Mouse (Mus musculus) forebrain, embryonic 15.5 days (tissue): ENCODE data around the gene Tfpi. TPM values are rescaled to one million over a fixed set of nuclear protein-coding genes. Genes with fewer than 3 reads are reported as not detected.

ENCODE experiments used
- ATAC-seq: fragments of 200-750 bp; cut with Nextera tagmentation; replicated peaks from 2 replicates; pipeline ENCODE4 v1.8.0; 2017; ENCODE audit warnings: mild to moderate bottlenecking, moderate TSS enrichment, moderate library complexity
- H3K27ac ChIP-seq: fragments of 300-500 bp; sonication (generic); replicated peaks from 2 replicates; pipeline ENCODE4 v1.5.1; 2015; ENCODE audit warnings: mild to moderate bottlenecking, inconsistent platforms
- H3K27me3 ChIP-seq: fragments of 300-500 bp; sonication (generic); 2 replicates; pipeline ENCODE4 v1.6.1; 2015; ENCODE audit warnings: inconsistent platforms
- H3K36me3 ChIP-seq: fragments of 300-500 bp; sonication (generic); 2 replicates; pipeline ENCODE4 v1.6.1; 2015; ENCODE audit warnings: mild to moderate bottlenecking, inconsistent platforms
- H3K4me1 ChIP-seq: fragments of 300-500 bp; sonication (generic); 2 replicates; pipeline ENCODE4 v1.6.1; 2015; ENCODE audit warnings: inconsistent platforms
- H3K4me2 ChIP-seq: fragments of 300-500 bp; sonication (generic); replicated peaks from 2 replicates; pipeline ENCODE4 v1.6.1; 2015; ENCODE audit warnings: mild to moderate bottlenecking, inconsistent platforms
- H3K4me3 ChIP-seq: fragments of 300-500 bp; sonication (generic); 2 replicates; pipeline ENCODE4 v1.5.1; 2015; ENCODE audit warnings: mild to moderate bottlenecking, inconsistent platforms
- H3K9ac ChIP-seq: fragments of 300-500 bp; sonication (generic); replicated peaks from 2 replicates; pipeline ENCODE4 v1.6.1; 2015; ENCODE audit warnings: mild to moderate bottlenecking, inconsistent platforms
- H3K9me3 ChIP-seq: fragments of 300-500 bp; sonication (generic); 2 replicates; pipeline ENCODE4 v1.6.1; 2016; ENCODE audit warnings: inconsistent platforms
- WGBS: fragments of 180-500 bp; shearing (Covaris S2); methylation state at CpG from one replicate; pipeline ENCODE4 v1.1.7; 2015; ENCODE audit warnings: mixed read lengths; 5-methylcytosine and 5-hydroxymethylcytosine counted together
- polyA plus RNA-seq: library from polyadenylated mRNA; unstranded; fragments of >200 nt; fragmentation: Nextera tagmentation; extraction: Ambion mirVana; gene quantifications from 2 replicates; pipeline ENCODE4 v1.2.1, GENCODE M21; 2015

Tfpi gene
- polyA plus RNA-seq, 1 experiment from 2014 or later, result 9.7 TPM

GRCm38 (mm10) chr2:84464956-84465355 lies 11.6 kb downstream of the Tfpi start:
- Histone ChIP-seq H3K9ac (no peak overlapping the region), H3K4me1 (no peaks in the 10 kb centered on the region), H3K4me2 (no peak overlapping the region), H3K27me3 (no peaks in the 10 kb centered on the region), H3K36me3 (no peaks in the 10 kb centered on the region), H3K9me3 (no peaks in the 10 kb centered on the region), H3K27ac (no peak overlapping the region), H3K4me3 (no peak overlapping the region)
- ATAC-seq, result no peak
- WGBS, result 60% methylated on average over 7 of the region's 7 CpGs

DNA sequence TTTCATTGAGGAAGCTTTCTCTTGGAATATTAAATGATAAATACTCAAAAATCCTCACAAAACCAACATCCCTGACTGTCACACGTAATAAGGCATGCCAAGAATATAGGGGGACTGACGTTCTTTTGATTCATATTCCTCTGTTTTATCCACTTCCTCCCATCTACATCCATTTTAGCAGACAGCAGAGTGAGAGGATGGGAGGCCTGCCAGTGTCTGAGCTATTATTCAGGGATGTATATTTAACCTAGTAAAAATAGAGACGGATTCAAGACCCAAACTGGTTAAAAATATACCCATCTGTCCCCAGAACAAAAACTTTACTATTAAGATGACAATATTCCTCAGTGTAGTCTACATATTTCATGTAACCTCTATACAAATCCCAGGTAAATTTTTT lies 14.2 kb downstream of the Tfpi start:
- H3K4me2 ChIP-seq, result no peak overlapping the region
- H3K36me3 ChIP-seq, result no peaks in the 10 kb centered on the region
- H3K4me1 ChIP-seq, result no peaks in the 10 kb centered on the region
- H3K27ac ChIP-seq, result no peak overlapping the region
- no peak overlapping the region for H3K4me3 ChIP-seq
- H3K27me3 ChIP-seq, result no peaks in the 10 kb centered on the region
- WGBS, result 92% methylated on average over 3 of the region's 3 CpGs
- H3K9me3 ChIP-seq, result no peaks in the 10 kb centered on the region
- H3K9ac ChIP-seq, result no peak overlapping the region
- ATAC-seq, result no peak

DNA sequence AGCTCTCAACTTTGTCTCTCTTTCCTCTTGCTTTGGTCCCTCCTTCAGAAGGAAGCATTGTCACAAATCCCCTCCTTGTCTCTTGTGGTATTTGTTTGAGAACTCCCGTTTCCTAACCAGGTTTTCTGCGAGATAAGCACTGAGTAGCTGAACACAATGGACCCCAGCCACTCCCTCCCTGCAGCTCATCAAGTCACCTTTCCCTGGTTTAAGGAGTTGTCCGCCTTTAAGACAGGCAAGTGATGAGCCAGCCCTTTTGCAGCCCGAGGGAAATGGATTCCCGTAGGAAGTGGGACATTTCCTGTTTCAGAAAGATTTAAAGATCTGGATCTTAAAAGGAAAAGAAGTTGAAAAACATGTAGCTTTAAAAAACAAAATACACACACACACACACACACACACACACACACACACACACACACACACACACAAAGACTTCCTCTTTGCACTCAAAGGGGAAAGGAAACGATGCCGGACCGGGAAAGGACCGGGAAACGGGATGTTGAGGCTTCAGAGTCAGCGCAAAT lies 16.9 kb downstream of the Tfpi start:
- ATAC-seq, result no peak
- WGBS, result 59% methylated on average over 11 of the region's 11 CpGs
- H3K4me2 ChIP-seq, result no peak overlapping the region
- no peak overlapping the region for H3K27ac ChIP-seq
- no peaks in the 10 kb centered on the region for H3K36me3 ChIP-seq
- no peaks in the 10 kb centered on the region for H3K27me3 ChIP-seq
- no peaks in the 10 kb centered on the region for H3K9me3 ChIP-seq
- H3K4me1 ChIP-seq, result no peaks in the 10 kb centered on the region
- no peak overlapping the region for H3K4me3 ChIP-seq
- no peak overlapping the region for H3K9ac ChIP-seq

DNA sequence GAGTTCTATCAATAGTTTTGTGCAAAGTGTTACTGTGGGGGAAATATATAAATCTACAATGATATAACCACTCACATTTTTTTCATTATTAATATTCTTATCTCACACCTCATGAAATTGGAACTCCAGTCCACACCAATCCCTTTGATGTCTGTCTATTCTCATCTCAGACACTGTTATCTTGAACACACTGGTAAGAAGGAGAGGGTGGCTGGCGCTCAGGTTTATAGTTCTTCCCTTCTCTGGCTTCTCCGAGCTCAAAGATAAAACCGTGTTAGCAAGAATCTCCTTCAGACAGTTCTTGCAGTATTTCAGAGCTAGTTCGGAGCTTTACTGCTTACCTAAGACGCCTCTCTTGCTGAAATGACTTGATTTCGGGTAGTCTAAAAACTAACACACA lies 19.4 kb downstream of the Tfpi start:
- Histone ChIP-seq H3K36me3 (no peaks in the 10 kb centered on the region), H3K4me1 (no peaks in the 10 kb centered on the region), H3K27ac (no peak overlapping the region), H3K4me3 (no peak overlapping the region), H3K27me3 (no peaks in the 10 kb centered on the region), H3K4me2 (no peak overlapping the region), H3K9me3 (no peaks in the 10 kb centered on the region), H3K9ac (no peak overlapping the region)
- WGBS, result 86% methylated on average over 6 of the region's 6 CpGs
- ATAC-seq, result no peak

DNA sequence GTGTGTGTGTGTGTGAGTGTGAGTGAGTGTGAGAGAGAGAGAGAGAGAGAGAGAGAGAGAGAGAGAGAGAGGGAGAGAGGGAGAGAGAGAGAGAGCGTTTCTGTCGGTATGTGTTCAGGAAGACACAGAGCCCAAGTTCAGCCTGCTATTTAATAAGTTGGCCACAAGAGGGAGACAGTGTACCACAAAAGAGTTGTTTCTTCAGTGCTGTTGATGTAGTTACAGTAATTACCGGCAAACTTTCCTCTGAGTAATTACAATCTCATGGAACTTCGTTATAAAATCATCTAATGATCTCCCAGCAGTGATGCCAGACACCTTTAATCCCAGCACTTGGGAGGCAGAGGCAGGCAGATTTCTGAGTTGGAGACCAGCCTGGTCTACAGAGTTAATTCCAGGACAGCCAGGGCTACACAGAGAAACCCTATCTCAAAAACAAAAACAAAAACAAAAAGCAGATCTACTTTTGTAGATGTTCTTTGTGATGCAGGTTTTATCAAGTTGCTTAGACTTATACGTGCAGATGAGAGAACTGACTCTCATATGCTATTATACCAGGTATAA lies 21.3 kb downstream of the Tfpi start:
- Histone ChIP-seq H3K9ac (no peak overlapping the region), H3K4me2 (no peak overlapping the region), H3K36me3 (no peaks in the 10 kb centered on the region), H3K27ac (no peak overlapping the region), H3K4me3 (no peak overlapping the region), H3K27me3 (no peaks in the 10 kb centered on the region), H3K9me3 (no peaks in the 10 kb centered on the region), H3K4me1 (no peaks in the 10 kb centered on the region)
- peak; percentile 76 for ATAC-seq
- 5% methylated on average over 5 of the region's 5 CpGs for WGBS

GRCm38 (mm10) chr2:84454551-84455235 lies 21.9 kb downstream of the Tfpi start:
- 63% methylated on average over 10 of the region's 10 CpGs for WGBS
- no peak overlapping the region for H3K4me2 ChIP-seq
- no peak overlapping the region for H3K9ac ChIP-seq
- H3K36me3 ChIP-seq, result no peaks in the 10 kb centered on the region
- no peaks in the 10 kb centered on the region for H3K27me3 ChIP-seq
- H3K4me1 ChIP-seq, result no peaks in the 10 kb centered on the region
- peak; percentile 65; the same call in 1 of the 2 replicates for ATAC-seq
- H3K27ac ChIP-seq, result no peak overlapping the region
- H3K9me3 ChIP-seq, result no peaks in the 10 kb centered on the region
- H3K4me3 ChIP-seq, result no peak overlapping the region

DNA sequence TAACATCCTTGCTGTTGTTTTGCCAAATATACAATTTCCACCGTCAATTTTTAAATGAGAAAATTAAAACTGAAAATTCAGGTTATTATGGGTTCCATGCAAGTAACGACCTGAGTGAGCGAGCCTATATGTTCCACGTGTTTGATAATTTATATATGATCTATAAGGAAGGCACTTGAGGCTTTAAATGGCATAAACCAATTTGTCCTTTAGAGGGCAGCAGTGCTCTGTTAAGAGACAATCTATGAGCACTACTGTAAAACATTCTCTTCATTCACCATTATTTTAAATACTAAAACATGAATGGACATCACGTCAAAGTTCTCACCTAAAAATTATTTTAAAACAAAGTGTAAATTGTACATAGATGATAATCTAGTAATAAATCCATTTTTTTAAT lies 22.5 kb downstream of the Tfpi start:
- no peak overlapping the region for H3K9ac ChIP-seq
- H3K4me3 ChIP-seq, result no peak overlapping the region
- H3K4me1 ChIP-seq, result no peaks in the 10 kb centered on the region
- peak; percentile 78 for ATAC-seq
- no peak overlapping the region for H3K4me2 ChIP-seq
- no peak overlapping the region for H3K27ac ChIP-seq
- no peaks in the 10 kb centered on the region for H3K36me3 ChIP-seq
- no peaks in the 10 kb centered on the region for H3K27me3 ChIP-seq
- no peaks in the 10 kb centered on the region for H3K9me3 ChIP-seq
- WGBS, result 13% methylated on average over 5 of the region's 5 CpGs

DNA sequence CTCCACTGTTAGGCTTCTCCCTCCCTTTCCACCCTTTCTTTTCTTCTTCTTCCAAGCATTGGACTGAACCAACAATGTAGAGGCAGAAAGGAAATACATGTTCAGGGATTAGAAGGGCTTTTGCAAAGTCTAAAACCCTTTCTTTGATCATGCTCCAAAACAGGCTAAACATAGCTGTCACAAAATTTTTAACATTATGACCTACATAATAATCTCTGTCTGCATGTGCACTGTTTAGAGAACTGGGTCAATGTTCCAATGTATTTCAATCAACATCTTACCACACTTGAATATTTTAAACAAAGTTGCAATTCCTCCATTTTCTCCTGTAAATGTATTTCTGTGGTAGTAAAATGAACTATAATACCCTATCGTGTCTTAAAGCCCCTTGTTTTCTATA lies 31.1 kb downstream of the Tfpi start:
- Histone ChIP-seq H3K9me3 (no peaks in the 10 kb centered on the region), H3K27me3 (no peaks in the 10 kb centered on the region), H3K9ac (no peak overlapping the region), H3K27ac (no peak overlapping the region), H3K4me3 (no peak overlapping the region), H3K36me3 (no peaks in the 10 kb centered on the region), H3K4me1 (no peaks in the 10 kb centered on the region), H3K4me2 (no peak overlapping the region)
- no peak for ATAC-seq
- WGBS, result 87% methylated on average over 1 of the region's 1 CpGs

DNA sequence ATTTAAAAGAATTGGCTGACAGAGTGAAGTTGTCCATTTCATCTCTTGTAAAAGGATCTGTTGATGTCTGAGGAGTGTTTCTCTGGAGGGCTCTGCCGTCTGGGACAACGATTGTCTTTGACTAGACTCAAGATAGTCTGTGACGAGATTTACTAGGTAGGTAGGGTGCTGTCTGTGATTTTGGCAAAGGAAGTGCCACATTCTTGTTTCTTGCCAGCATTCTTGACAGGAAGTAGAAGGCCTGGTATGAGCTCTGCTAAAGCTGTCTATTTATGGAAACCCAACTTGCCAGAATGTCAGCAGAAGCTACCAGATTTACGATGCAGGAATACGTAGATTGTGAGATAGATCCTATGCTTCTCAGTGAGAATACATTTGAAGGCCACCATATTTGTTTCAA lies 34.6 kb downstream of the Tfpi start:
- H3K9me3 ChIP-seq, result no peaks in the 10 kb centered on the region
- no peaks in the 10 kb centered on the region for H3K4me1 ChIP-seq
- ATAC-seq, result no peak
- WGBS, result 81% methylated on average over 5 of the region's 5 CpGs
- H3K27me3 ChIP-seq, result no peaks in the 10 kb centered on the region
- no peak overlapping the region for H3K27ac ChIP-seq
- no peak overlapping the region for H3K4me2 ChIP-seq
- H3K4me3 ChIP-seq, result no peak overlapping the region
- H3K36me3 ChIP-seq, result no peaks in the 10 kb centered on the region
- H3K9ac ChIP-seq, result no peak overlapping the region

- Histone ChIP-seq H3K9ac (no peak overlapping the region), H3K27ac (no peak overlapping the region), H3K9me3 (no peaks in the 10 kb centered on the region), H3K4me2 (no peak overlapping the region), H3K27me3 (no peaks in the 10 kb centered on the region), H3K4me1 (peaks cover 6% of the 10 kb centered on the region; the same call in 1 of the 2 replicates), H3K36me3 (no peaks in the 10 kb centered on the region), H3K4me3 (no peak overlapping the region)
- 54% methylated on average over 11 of the region's 11 CpGs for WGBS
- peak; percentile 79 for ATAC-seq
Observed at GRCm38 (mm10) chr2:84429724-84430123, 46.9 kb downstream of the Tfpi start.

GRCm38 (mm10) chr2:84428836-84429235 lies 47.7 kb downstream of the Tfpi start:
- Histone ChIP-seq H3K9me3 (no peaks in the 10 kb centered on the region), H3K4me2 (no peak overlapping the region), H3K4me3 (no peak overlapping the region), H3K36me3 (no peaks in the 10 kb centered on the region), H3K27me3 (no peaks in the 10 kb centered on the region), H3K9ac (no peak overlapping the region), H3K4me1 (peaks cover 9% of the 10 kb centered on the region; the same call in 1 of the 2 replicates), H3K27ac (no peak overlapping the region)
- ATAC-seq, result no peak
- WGBS, result 72% methylated on average over 3 of the region's 3 CpGs

DNA sequence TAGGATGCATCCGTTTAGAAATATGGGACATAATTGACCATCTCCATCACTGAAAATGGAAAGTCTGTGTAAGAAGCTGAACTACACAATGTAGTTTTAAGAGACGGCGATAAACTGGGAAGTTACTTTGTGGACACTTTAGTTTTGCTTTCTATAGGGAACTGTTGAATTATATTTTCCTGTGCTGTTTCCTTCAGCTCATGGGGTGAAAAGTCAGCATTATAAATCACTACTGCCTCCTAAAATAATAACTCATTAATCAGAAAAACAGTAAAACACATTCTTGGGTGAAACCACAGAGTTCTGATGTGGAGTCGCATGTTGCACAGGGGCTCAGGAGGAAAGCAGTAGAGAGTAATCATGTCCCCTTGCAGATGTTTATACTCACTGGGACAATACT lies 50.0 kb downstream of the Tfpi start:
- no peak for ATAC-seq
- 91% methylated on average over 4 of the region's 4 CpGs for WGBS

More for the DNA sequence above, 50.0 kb downstream of the Tfpi start:
- Histone ChIP-seq H3K27ac (no peak overlapping the region), H3K4me2 (no peak overlapping the region), H3K4me3 (no peak overlapping the region), H3K27me3 (no peaks in the 10 kb centered on the region), H3K9ac (no peak overlapping the region), H3K36me3 (no peaks in the 10 kb centered on the region), H3K9me3 (no peaks in the 10 kb centered on the region), H3K4me1 (peaks cover 9% of the 10 kb centered on the region; the same call in 1 of the 2 replicates)
